Mouse (Mus musculus): ENCODE data around the gene Cacng7. TPM values are rescaled to one million over a fixed set of nuclear protein-coding genes. Genes with fewer than 3 reads are reported as not detected.

Cacng7 gene
- polyA plus RNA-seq, 1 experiment from 2014 or later, result 2.2 TPM

GRCm38 (mm10) chr7:3347366-3348287 lies 14.9 kb downstream of the Cacng7 start:
- Histone ChIP-seq H3K36me3 (ENCODE audit: control insufficient read depth, insufficient read depth, low read length) (peaks cover 5% of the 10 kb centered on the region), H3K9me3 (ENCODE audit: control insufficient read depth, low read length) (no peaks in the 10 kb centered on the region), H3K4me3 (ENCODE audit: low read length) (no peak overlapping the region), H3K27ac (ENCODE audit: low read depth, low read length) (no peak overlapping the region), H3K4me2 (replicated peaks; ENCODE audit: low read depth, low read length) (no peak overlapping the region), H3K9ac (ENCODE audit: low read depth, low read length) (no peak overlapping the region), H3K4me1 (ENCODE audit: control insufficient read depth, insufficient read depth, low read length) (no peaks in the 10 kb centered on the region), H3K27me3 (ENCODE audit: control insufficient read depth, insufficient read depth, low read length) (no peaks in the 10 kb centered on the region)
- no peak for ATAC-seq (ENCODE audit: low FRiP score, low TSS enrichment)
- WGBS, result 66% methylated on average over 20 of the region's 20 CpGs

- 77% methylated on average over 5 of the region's 5 CpGs for WGBS
- H3K27ac ChIP-seq (ENCODE audit: low read depth, low read length), result no peak overlapping the region
- H3K36me3 ChIP-seq (ENCODE audit: control insufficient read depth, insufficient read depth, low read length), result peaks cover 5% of the 10 kb centered on the region
Observed at GRCm38 (mm10) chr7:3348326-3348725, 15.6 kb downstream of the Cacng7 start.

GRCm38 (mm10) chr7:3349775-3350174 lies 17.0 kb downstream of the Cacng7 start:
- Histone ChIP-seq H3K27ac (ENCODE audit: low read depth, low read length) (no peak overlapping the region), H3K9me3 (ENCODE audit: control insufficient read depth, low read length) (no peaks in the 10 kb centered on the region), H3K4me3 (ENCODE audit: low read length) (no peak overlapping the region), H3K9ac (ENCODE audit: low read depth, low read length) (no peak overlapping the region), H3K4me1 (ENCODE audit: control insufficient read depth, insufficient read depth, low read length) (no peaks in the 10 kb centered on the region), H3K36me3 (ENCODE audit: control insufficient read depth, insufficient read depth, low read length) (peaks cover 5% of the 10 kb centered on the region), H3K27me3 (ENCODE audit: control insufficient read depth, insufficient read depth, low read length) (no peaks in the 10 kb centered on the region), H3K4me2 (replicated peaks; ENCODE audit: low read depth, low read length) (no peak overlapping the region)
- no peak for ATAC-seq (ENCODE audit: low FRiP score, low TSS enrichment)
- 91% methylated on average over 9 of the region's 9 CpGs for WGBS

More at GRCm38 (mm10) chr7:3348326-3348725, 15.6 kb downstream of the Cacng7 start:
- Histone ChIP-seq H3K4me2 (replicated peaks; ENCODE audit: low read depth, low read length) (no peak overlapping the region), H3K9me3 (ENCODE audit: control insufficient read depth, low read length) (no peaks in the 10 kb centered on the region), H3K9ac (ENCODE audit: low read depth, low read length) (no peak overlapping the region), H3K4me1 (ENCODE audit: control insufficient read depth, insufficient read depth, low read length) (no peaks in the 10 kb centered on the region), H3K4me3 (ENCODE audit: low read length) (no peak overlapping the region), H3K27me3 (ENCODE audit: control insufficient read depth, insufficient read depth, low read length) (no peaks in the 10 kb centered on the region)
- no peak for ATAC-seq (ENCODE audit: low FRiP score, low TSS enrichment)

GRCm38 (mm10) chr7:3351536-3351935 lies 18.8 kb downstream of the Cacng7 start:
- Histone ChIP-seq H3K4me2 (replicated peaks; ENCODE audit: low read depth, low read length) (no peak overlapping the region), H3K4me3 (ENCODE audit: low read length) (no peak overlapping the region), H3K27ac (ENCODE audit: low read depth, low read length) (no peak overlapping the region), H3K27me3 (ENCODE audit: control insufficient read depth, insufficient read depth, low read length) (no peaks in the 10 kb centered on the region), H3K9me3 (ENCODE audit: control insufficient read depth, low read length) (no peaks in the 10 kb centered on the region), H3K9ac (ENCODE audit: low read depth, low read length) (no peak overlapping the region), H3K36me3 (ENCODE audit: control insufficient read depth, insufficient read depth, low read length) (peaks cover 5% of the 10 kb centered on the region; the same call in 1 of the 2 replicates), H3K4me1 (ENCODE audit: control insufficient read depth, insufficient read depth, low read length) (no peaks in the 10 kb centered on the region)
- no peak for ATAC-seq (ENCODE audit: low FRiP score, low TSS enrichment)
- 86% methylated on average over 1 of the region's 1 CpGs for WGBS

GRCm38 (mm10) chr7:3354850-3355249 lies 22.1 kb downstream of the Cacng7 start:
- no peak for ATAC-seq (ENCODE audit: low FRiP score, low TSS enrichment)
- H3K36me3 ChIP-seq (ENCODE audit: control insufficient read depth, insufficient read depth, low read length), result no peaks in the 10 kb centered on the region
- H3K27me3 ChIP-seq (ENCODE audit: control insufficient read depth, insufficient read depth, low read length), result no peaks in the 10 kb centered on the region
- no peaks in the 10 kb centered on the region for H3K9me3 ChIP-seq (ENCODE audit: control insufficient read depth, low read length)
- 89% methylated on average over 6 of the region's 6 CpGs for WGBS
- no peak overlapping the region for H3K4me2 ChIP-seq (replicated peaks; ENCODE audit: low read depth, low read length)
- no peak overlapping the region for H3K4me3 ChIP-seq (ENCODE audit: low read length)
- H3K9ac ChIP-seq (ENCODE audit: low read depth, low read length), result no peak overlapping the region
- no peak overlapping the region for H3K27ac ChIP-seq (ENCODE audit: low read depth, low read length)
- H3K4me1 ChIP-seq (ENCODE audit: control insufficient read depth, insufficient read depth, low read length), result no peaks in the 10 kb centered on the region

GRCm38 (mm10) chr7:3360678-3361077 lies 27.9 kb downstream of the Cacng7 start:
- H3K27me3 ChIP-seq (ENCODE audit: control insufficient read depth, insufficient read depth, low read length), result no peaks in the 10 kb centered on the region
- no peaks in the 10 kb centered on the region for H3K9me3 ChIP-seq (ENCODE audit: control insufficient read depth, low read length)
- H3K27ac ChIP-seq (ENCODE audit: low read depth, low read length), result no peak overlapping the region
- no peak overlapping the region for H3K4me2 ChIP-seq (replicated peaks; ENCODE audit: low read depth, low read length)
- ATAC-seq (ENCODE audit: low FRiP score, low TSS enrichment), result no peak
- H3K9ac ChIP-seq (ENCODE audit: low read depth, low read length), result no peak overlapping the region
- WGBS, result 96% methylated on average over 1 of the region's 1 CpGs
- no peak overlapping the region for H3K4me3 ChIP-seq (ENCODE audit: low read length)
- H3K4me1 ChIP-seq (ENCODE audit: control insufficient read depth, insufficient read depth, low read length), result no peaks in the 10 kb centered on the region
- no peaks in the 10 kb centered on the region for H3K36me3 ChIP-seq (ENCODE audit: control insufficient read depth, insufficient read depth, low read length)

DNA sequence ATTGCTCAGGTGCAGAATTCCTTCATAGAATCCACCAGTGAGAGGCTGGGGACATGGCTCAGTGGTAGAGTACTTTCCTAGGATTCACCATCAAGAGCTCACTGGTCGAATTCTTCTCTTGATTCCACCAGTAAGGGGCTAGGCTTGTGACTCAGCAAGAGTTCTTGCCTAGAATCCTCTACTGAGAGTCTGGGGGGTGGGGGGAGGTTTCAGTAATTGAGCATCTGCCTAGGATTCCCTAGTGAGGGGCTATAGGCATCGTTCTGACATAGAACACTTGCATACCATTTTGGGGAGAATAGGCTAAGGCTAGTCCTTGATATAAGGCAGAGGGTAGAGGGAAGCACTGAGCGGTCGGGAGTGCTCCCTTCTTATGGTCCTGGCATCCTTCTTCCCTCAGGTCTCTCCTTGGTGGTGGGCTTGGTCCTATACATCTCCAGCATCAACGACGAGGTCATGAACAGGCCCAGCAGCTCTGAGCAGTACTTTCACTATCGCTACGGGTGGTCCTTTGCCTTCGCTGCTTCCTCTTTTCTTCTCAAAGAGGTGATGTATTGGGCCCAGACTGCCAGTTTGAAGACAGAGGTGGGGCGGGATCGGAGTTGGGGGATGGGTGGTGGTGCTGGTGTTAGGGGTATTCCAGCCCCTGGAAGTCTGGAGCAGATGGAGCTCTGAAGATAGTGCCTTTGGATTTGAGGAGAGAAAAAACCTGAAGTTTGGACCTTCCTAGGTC lies 33.0 kb downstream of the Cacng7 start:
- Histone ChIP-seq H3K9me3 (ENCODE audit: control insufficient read depth, low read length) (no peaks in the 10 kb centered on the region), H3K27ac (ENCODE audit: low read depth, low read length) (no peak overlapping the region), H3K36me3 (ENCODE audit: control insufficient read depth, insufficient read depth, low read length) (no peaks in the 10 kb centered on the region), H3K4me1 (ENCODE audit: control insufficient read depth, insufficient read depth, low read length) (peaks cover 8% of the 10 kb centered on the region; the same call in 1 of the 2 replicates), H3K9ac (ENCODE audit: low read depth, low read length) (no peak overlapping the region), H3K4me2 (replicated peaks; ENCODE audit: low read depth, low read length) (no peak overlapping the region), H3K4me3 (ENCODE audit: low read length) (no peak overlapping the region), H3K27me3 (ENCODE audit: control insufficient read depth, insufficient read depth, low read length) (peaks cover 8% of the 10 kb centered on the region; the same call in 1 of the 2 replicates)
- WGBS, result 43% methylated on average over 11 of the region's 11 CpGs
- ATAC-seq (ENCODE audit: low FRiP score, low TSS enrichment), result no peak

GRCm38 (mm10) chr7:3366705-3367516 lies 34.2 kb downstream of the Cacng7 start:
- H3K4me1 ChIP-seq (ENCODE audit: control insufficient read depth, insufficient read depth, low read length), result peaks cover 8% of the 10 kb centered on the region; the same call in 1 of the 2 replicates
- no peaks in the 10 kb centered on the region for H3K9me3 ChIP-seq (ENCODE audit: control insufficient read depth, low read length)
- H3K9ac ChIP-seq (ENCODE audit: low read depth, low read length), result no peak overlapping the region
- H3K4me3 ChIP-seq (ENCODE audit: low read length), result peak overlapping the region; percentile 14
- WGBS, result 9% methylated on average over 42 of the region's 42 CpGs
- peak overlapping the region; percentile 33 for H3K4me2 ChIP-seq (replicated peaks; ENCODE audit: low read depth, low read length)
- no peak overlapping the region for H3K27ac ChIP-seq (ENCODE audit: low read depth, low read length)
- peak; percentile 34; the same call in 1 of the 2 replicates for ATAC-seq (ENCODE audit: low FRiP score, low TSS enrichment)
- no peaks in the 10 kb centered on the region for H3K36me3 ChIP-seq (ENCODE audit: control insufficient read depth, insufficient read depth, low read length)
- H3K27me3 ChIP-seq (ENCODE audit: control insufficient read depth, insufficient read depth, low read length), result peaks cover 8% of the 10 kb centered on the region; the same call in 1 of the 2 replicates
